Mouse (Mus musculus): ENCODE measurements around the gene Eef1g.

DNA sequence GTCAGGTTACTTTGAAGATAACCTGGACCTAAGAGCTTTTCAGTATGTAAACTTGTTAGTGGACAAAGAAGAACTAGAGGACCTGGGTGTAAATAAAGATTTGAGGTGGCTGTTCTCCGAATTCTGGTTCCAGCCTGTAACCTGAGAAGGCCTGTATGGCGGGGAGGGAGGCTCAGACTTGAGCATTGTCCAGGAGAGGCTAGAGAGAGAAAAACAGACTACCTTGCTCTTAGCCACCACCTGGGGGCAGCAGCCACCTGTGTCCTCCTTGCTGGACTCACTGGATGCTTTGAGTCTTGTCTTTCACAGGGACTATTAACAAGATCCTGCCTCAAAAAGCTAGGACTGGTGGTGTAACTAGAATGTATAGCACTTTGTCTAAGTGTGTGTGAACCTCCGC is 9.7 kb downstream of the Eef1g start:
- peak; percentile 92 for TF ChIP-seq CTCF (IDR thresholded peaks at IDR 0.05; ENCODE audit: extremely low read depth, insufficient read length, insufficient replicate concordance, low read depth, low read length)
- TF ChIP-seq POLR2A (IDR thresholded peaks at IDR 0.05; ENCODE audit: low read depth, low read length): no peak
